In the genomic region with DNA sequence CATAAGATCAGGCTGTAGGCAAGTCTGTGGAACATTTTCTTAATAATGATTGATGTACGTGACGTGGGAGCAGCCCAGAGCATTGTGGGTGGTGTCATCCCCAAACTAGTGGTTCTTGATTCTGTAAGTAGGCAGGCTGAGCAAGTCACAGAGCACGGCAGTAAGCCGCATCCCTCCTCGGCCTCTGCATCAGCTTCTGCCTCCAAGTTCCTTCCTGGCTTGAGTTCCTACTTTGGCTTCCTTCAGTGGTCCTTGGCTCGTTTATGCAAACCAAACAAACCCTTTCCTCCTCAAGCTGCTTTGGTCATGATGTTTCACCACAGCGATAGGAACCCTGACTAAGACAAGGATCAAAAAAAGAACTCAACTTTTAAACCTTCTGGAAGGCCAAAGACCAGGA, we compare ENCODE assay signal across 15 mouse cellular contexts.
"Had no signal": no experiment of that assay in that cellular context is flagged by ENCODE, and none has a peak within 500 bp of the region (broad histone marks: within the 10 kb centered on the region; RNA-seq: fewer than 3 reads in every experiment).

No protein-coding gene starts in this region.

- H3K9me3 ChIP-seq: limb, embryonic 13.5 days; neural tube, embryonic 12.5 days had no signal

- H3K27ac ChIP-seq: limb, embryonic 13.5 days; liver, embryonic 14.5 days; neural tube, embryonic 12.5 days had no signal

- H3K4me3 ChIP-seq: limb, embryonic 13.5 days; myocyte; neural tube, embryonic 12.5 days had no signal

- DNase-seq: kidney, adult 18-20 months; kidney, postnatal 10 days; kidney, postnatal 4 days; left cerebral cortex, postnatal 4 days; lung, embryonic 14.5 days; midbrain, embryonic 14.5 days; retina, postnatal 1 day; right cerebral cortex, postnatal 4 days; spleen, adult 18-20 months; thymus, adult 18-20 months; thymus, postnatal 14 days had no signal

- H3K36me3 ChIP-seq: limb, embryonic 13.5 days; neural tube, embryonic 12.5 days had no signal

- H3K4me2 ChIP-seq: limb, embryonic 13.5 days; lung, embryonic 14.5 days; neural tube, embryonic 12.5 days had no signal

- H3K9ac ChIP-seq: limb, embryonic 13.5 days; liver, embryonic 14.5 days; lung, embryonic 14.5 days; neural tube, embryonic 12.5 days had no signal

- H3K27me3 ChIP-seq: limb, embryonic 13.5 days; neural tube, embryonic 12.5 days had no signal
